Mouse (Mus musculus): ENCODE measurements around the gene Mmp9.

DNA sequence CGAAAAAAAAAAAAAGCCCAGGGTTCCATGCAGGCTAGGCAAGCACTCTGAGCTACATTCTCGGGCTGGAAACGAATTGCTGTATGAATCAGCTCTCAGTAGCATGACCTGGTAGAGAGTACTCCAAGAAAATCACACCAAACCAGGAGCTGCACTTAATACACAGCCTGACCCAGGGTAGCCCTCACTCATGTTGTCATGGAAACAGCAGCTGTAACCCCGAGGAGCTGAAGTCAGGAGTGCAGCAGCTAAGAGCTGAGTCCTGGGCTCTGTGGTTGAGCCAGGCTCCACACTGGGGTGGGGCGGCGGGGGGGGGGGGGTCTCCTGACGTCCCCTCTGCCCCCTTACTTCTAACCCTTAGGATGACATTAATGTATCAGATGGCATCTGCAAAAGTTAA, 18.6 kb upstream of the Mmp9 start:
- TF ChIP-seq CTCF (IDR thresholded peaks at IDR 0.05; ENCODE audit: low read depth, low read length) = no peak
- no peak for TF ChIP-seq TAL1 (conservative IDR thresholded peaks at IDR 0.05; ENCODE audit: low read depth, low read length)
- TF ChIP-seq GATA1 (IDR thresholded peaks at IDR 0.05; ENCODE audit: borderline replicate concordance, low read length) = no peak
- no peak for TF ChIP-seq POLR2AphosphoS5 (IDR thresholded peaks at IDR 0.05; ENCODE audit: insufficient replicate concordance, low read depth, low read length)
- TF ChIP-seq GATA2 (IDR thresholded peaks at IDR 0.05; ENCODE audit: borderline replicate concordance, low read depth, low read length) = no peak

Measured in G1E (cell line).